Mouse (Mus musculus): ENCODE results near the gene Rpl35. TPM values are rescaled to one million over a fixed set of nuclear protein-coding genes. Genes with fewer than 3 reads are reported as not detected.

The Rpl35 gene
- total RNA-seq, 2 experiments from 2014 or later: 1,385 to 1,595 TPM

DNA sequence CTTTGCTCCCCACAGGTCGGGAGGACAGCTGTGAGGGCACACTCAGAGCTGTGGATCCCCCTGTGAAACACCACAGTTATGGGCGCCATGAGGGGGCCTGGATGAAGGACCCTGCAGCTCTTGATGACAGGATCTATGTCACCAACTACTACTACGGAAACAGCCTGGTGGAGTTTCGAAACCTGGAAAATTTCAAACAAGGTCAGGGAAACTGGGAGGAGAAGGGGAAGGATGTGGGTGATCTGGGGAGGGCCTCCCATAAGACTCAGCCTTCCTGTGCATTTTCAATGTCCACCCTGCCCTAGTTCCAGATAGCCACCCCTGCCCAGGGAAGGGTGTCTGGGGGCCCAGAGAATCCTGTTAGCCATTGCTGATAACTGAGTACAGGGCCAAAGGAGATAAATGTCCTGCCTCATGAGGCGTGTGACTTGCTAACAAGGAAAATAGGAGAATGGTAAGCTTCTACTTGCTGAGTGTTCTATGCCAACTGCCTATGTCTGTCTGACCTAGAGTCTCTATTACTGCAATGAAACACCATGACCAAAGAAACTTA is 47.7 kb downstream of the Rpl35 start:
- no peak for ATAC-seq (replicated peaks; ENCODE audit: low FRiP score, low TSS enrichment, poor library complexity, severe bottlenecking)

DNA sequence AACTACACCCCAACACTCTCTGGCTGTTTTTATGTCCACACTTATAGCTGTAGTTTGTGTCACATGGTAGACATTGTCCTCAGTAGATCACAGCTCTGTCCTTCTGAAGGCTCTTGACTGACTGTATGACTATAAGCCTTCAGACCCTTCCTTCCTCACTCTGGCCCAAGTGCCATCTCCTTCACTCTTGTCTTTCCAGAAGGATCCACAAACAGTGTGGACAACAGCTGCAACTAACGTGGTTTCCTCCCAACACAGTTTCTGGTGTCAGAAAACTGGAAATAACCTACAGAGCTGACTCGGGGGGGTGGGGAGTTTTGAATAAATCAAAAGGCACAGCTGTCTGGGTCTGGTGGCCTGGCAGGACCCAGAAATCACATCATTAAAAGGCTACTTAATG is 49.4 kb downstream of the Rpl35 start:
- ATAC-seq (replicated peaks; ENCODE audit: low FRiP score, low TSS enrichment, poor library complexity, severe bottlenecking): no peak

DNA sequence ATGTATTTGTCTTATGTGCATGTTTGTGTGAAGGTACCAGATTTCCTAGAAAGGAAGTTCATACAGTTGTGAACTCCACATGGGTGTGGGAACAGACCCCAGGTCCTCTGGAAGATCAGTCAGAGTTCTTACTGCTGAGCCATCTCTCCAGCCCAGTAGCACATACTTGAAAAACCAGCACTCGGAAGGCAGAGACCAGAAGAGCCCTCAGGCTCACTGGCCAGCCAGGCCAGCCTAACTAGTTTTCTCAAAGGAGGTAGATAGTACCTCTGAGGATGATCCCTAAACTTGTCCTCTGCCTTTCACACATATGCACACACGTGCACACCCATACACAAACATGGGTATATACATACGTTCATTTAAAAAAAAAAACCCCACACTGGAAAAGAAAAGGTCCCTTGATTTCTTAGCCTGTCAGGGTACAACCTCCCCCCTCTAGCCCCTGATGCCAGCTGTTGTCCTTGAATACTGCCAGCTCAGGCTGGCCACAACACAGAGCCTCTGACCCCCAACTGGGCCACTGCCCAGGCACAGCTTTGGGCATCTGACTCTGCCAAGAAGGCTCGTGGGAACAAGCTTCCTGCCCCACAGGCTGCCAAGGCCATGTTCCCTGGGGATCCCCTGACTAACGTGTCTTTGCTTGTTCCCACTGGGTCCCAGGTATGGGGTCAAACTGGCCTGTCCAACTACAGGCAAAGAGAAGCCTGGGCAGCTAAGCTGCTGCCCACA is 52.1 kb downstream of the Rpl35 start:
- no peak for ATAC-seq (replicated peaks; ENCODE audit: low FRiP score, low TSS enrichment, poor library complexity, severe bottlenecking)

Other genes starting within 250 kb of the Rpl35 start
- 0.32 and 6.0 TPM in 2 replicates for gene Nr6a1, start 77.9 kb downstream of the Rpl35 start, total RNA-seq (2014; fragmentation: Nextera tagmentation)
- 6.8 and 35.8 TPM in 2 replicates for gene Nr6a1, start 77.9 kb downstream of the Rpl35 start, total RNA-seq (2017)
- gene Olfml2a, start 73.6 kb downstream of the Rpl35 start, total RNA-seq (2014; fragmentation: Nextera tagmentation): 0.42 TPM in 1 of 2 replicates, not detected in the other
- not detected in 2 replicates for gene Olfml2a, start 73.6 kb downstream of the Rpl35 start, total RNA-seq (2017)
- 0.89 and 1.4 TPM in 2 replicates for gene Wdr38, start 8.1 kb downstream of the Rpl35 start, total RNA-seq (2014; fragmentation: Nextera tagmentation)
- 0.27 TPM in 1 of 2 replicates, not detected in the other for gene Wdr38, start 8.1 kb downstream of the Rpl35 start, total RNA-seq (2017)
- 56.6 and 77.5 TPM in 2 replicates for gene Arpc5l, start 276 bp downstream of the Rpl35 start, total RNA-seq (2014; fragmentation: Nextera tagmentation)
- 39.5 and 52.9 TPM in 2 replicates for gene Arpc5l, start 276 bp downstream of the Rpl35 start, total RNA-seq (2017)
- gene Golga1, start 59.9 kb upstream of the Rpl35 start, total RNA-seq (2014; fragmentation: Nextera tagmentation): 21.3 and 32.2 TPM in 2 replicates
- 17.5 and 21.8 TPM in 2 replicates for gene Golga1, start 59.9 kb upstream of the Rpl35 start, total RNA-seq (2017)
- gene Scai, start 185.1 kb upstream of the Rpl35 start, total RNA-seq (2014; fragmentation: Nextera tagmentation): 6.6 and 24.4 TPM in 2 replicates
- 6.0 and 12.0 TPM in 2 replicates for gene Scai, start 185.1 kb upstream of the Rpl35 start, total RNA-seq (2017)
- gene Ppp6c, start 220.8 kb upstream of the Rpl35 start, total RNA-seq (2014; fragmentation: Nextera tagmentation): 53.6 and 71.1 TPM in 2 replicates
- gene Ppp6c, start 220.8 kb upstream of the Rpl35 start, total RNA-seq (2017): 80.9 TPM in 2 replicates

Measured in megakaryocyte-erythroid progenitor cell, adult 5-6 weeks (primary cell).